Mouse (Mus musculus): Measurements from ENCODE around the gene Olfr55. TPM values are rescaled to one million over a fixed set of nuclear protein-coding genes. Genes with fewer than 3 reads are reported as not detected.
"Not testable (repeated sequence)": the region's sequence is repeated elsewhere in the genome, so short reads cannot be mapped to it uniquely, and the experiment has no call there.

Gene Olfr55
- not detected in 2 replicates for polyA plus RNA-seq (2015; fragmentation: Nextera tagmentation; extraction: Ambion mirVana)

- H3K27ac ChIP-seq (replicated peaks); H3K9me3 ChIP-seq; ATAC-seq (ENCODE audit: extremely low read depth, insufficient number of reproducible peaks, low FRiP score, low TSS enrichment); H3K9ac ChIP-seq; H3K27me3 ChIP-seq (replicated peaks); H3K4me1 ChIP-seq; H3K36me3 ChIP-seq; H3K4me2 ChIP-seq; H3K4me3 ChIP-seq: not testable (repeated sequence)
- 65% methylated on average over 1 of the region's 1 CpGs for WGBS
These were observed at the start of gene Olfr55 for GRCm38 (mm10) chr17:33168147-33168546. Gene Olfr55 (plus strand): TSS chr17:33168447.

GRCm38 (mm10) chr17:33124546-33124945 is 43.7 kb upstream of the Olfr55 start:
- Histone ChIP-seq H3K36me3 (no peaks in the 10 kb centered on the region), H3K27ac (replicated peaks) (no peak overlapping the region), H3K4me2 (no peak overlapping the region), H3K4me3 (no peak overlapping the region), H3K9me3 (0 out of 2 replicates have a peak, but pooled peaks cover 3% of the 10 kb centered on the region), H3K9ac (no peak overlapping the region), H3K4me1 (no peaks in the 10 kb centered on the region), H3K27me3 (replicated peaks) (no peaks in the 10 kb centered on the region)
- ATAC-seq (ENCODE audit: extremely low read depth, insufficient number of reproducible peaks, low FRiP score, low TSS enrichment), result no peak

- Histone ChIP-seq H3K4me3 (no peak overlapping the region), H3K4me1 (no peaks in the 10 kb centered on the region), H3K27ac (replicated peaks) (no peak overlapping the region), H3K9ac (no peak overlapping the region), H3K36me3 (no peaks in the 10 kb centered on the region), H3K27me3 (replicated peaks) (no peaks in the 10 kb centered on the region), H3K9me3 (0 out of 2 replicates have a peak, but pooled peaks cover 3% of the 10 kb centered on the region), H3K4me2 (no peak overlapping the region)
- ATAC-seq (ENCODE audit: extremely low read depth, insufficient number of reproducible peaks, low FRiP score, low TSS enrichment), result no peak
- 51% methylated on average over 2 of the region's 2 CpGs for WGBS
These were observed 42.0 kb upstream of the Olfr55 start for GRCm38 (mm10) chr17:33126257-33126656.

- 67% methylated on average over 18 of the region's 18 CpGs for WGBS
- no peak for ATAC-seq (ENCODE audit: extremely low read depth, insufficient number of reproducible peaks, low FRiP score, low TSS enrichment)
- H3K27me3 ChIP-seq (replicated peaks), result no peaks in the 10 kb centered on the region
- no peaks in the 10 kb centered on the region for H3K9me3 ChIP-seq
- H3K4me3 ChIP-seq, result no peak within 1 kb of the TSS
- H3K9ac ChIP-seq, result no peak within 1 kb of the TSS
- H3K27ac ChIP-seq (replicated peaks), result no peak within 1 kb of the TSS
- no peaks in the 10 kb centered on the region for H3K4me1 ChIP-seq
- H3K36me3 ChIP-seq, result no peaks in the 10 kb centered on the region
- no peak within 1 kb of the TSS for H3K4me2 ChIP-seq
These were observed 28.9 kb upstream of the Olfr55 start, which contains the start of gene Morc2b for GRCm38 (mm10) chr17:33139261-33139820. Gene Morc2b (minus strand): TSS chr17:33139683.

- not testable (repeated sequence) for H3K36me3 ChIP-seq; H3K27me3 ChIP-seq (replicated peaks); H3K4me2 ChIP-seq; ATAC-seq (ENCODE audit: extremely low read depth, insufficient number of reproducible peaks, low FRiP score, low TSS enrichment); H3K9me3 ChIP-seq; H3K27ac ChIP-seq (replicated peaks); H3K4me1 ChIP-seq; H3K9ac ChIP-seq; H3K4me3 ChIP-seq
- no CpG with 5 or more reads among the region's 2 CpGs for WGBS
These were observed 22.8 kb downstream of the Olfr55 start, which contains the start of gene Olfr239 for GRCm38 (mm10) chr17:33191002-33191401. Gene Olfr239 (plus strand): TSS chr17:33191302.

GRCm38 (mm10) chr17:33221590-33221989 is 53.3 kb downstream of the Olfr55 start, which contains the start of gene Olfr1564:
Gene Olfr1564 (minus strand): TSS chr17:33221690.
- 66% methylated on average over 2 of the region's 2 CpGs for WGBS
- H3K36me3 ChIP-seq, result no peaks in the 10 kb centered on the region
- H3K9ac ChIP-seq, result no peak within 1 kb of the TSS
- no peak within 1 kb of the TSS for H3K27ac ChIP-seq (replicated peaks)
- no peak within 1 kb of the TSS for H3K4me2 ChIP-seq
- H3K4me3 ChIP-seq, result no peak within 1 kb of the TSS
- ATAC-seq (ENCODE audit: extremely low read depth, insufficient number of reproducible peaks, low FRiP score, low TSS enrichment), result no peak
- peaks cover 14% of the 10 kb centered on the region; the same call in 1 of the 2 replicates for H3K9me3 ChIP-seq
- no peaks in the 10 kb centered on the region for H3K27me3 ChIP-seq (replicated peaks)
- no peaks in the 10 kb centered on the region for H3K4me1 ChIP-seq

Other genes starting within 250 kb of the Olfr55 start
- gene Cyp4f13, start 221.0 kb upstream of the Olfr55 start, polyA plus RNA-seq (2015; fragmentation: Nextera tagmentation; extraction: Ambion mirVana), result 6.9 and 9.1 TPM in 2 replicates
- gene Zfp472, start 202.6 kb upstream of the Olfr55 start, polyA plus RNA-seq (2015; fragmentation: Nextera tagmentation; extraction: Ambion mirVana), result 5.9 and 6.2 TPM in 2 replicates
- 7.0 and 7.7 TPM in 2 replicates for gene Zfp952, start 175.3 kb upstream of the Olfr55 start, polyA plus RNA-seq (2015; fragmentation: Nextera tagmentation; extraction: Ambion mirVana)
- 5.5 and 6.3 TPM in 2 replicates for gene Zfp763, start 135.0 kb upstream of the Olfr55 start, polyA plus RNA-seq (2015; fragmentation: Nextera tagmentation; extraction: Ambion mirVana)
- gene 4921501E09Rik, start 100.4 kb upstream of the Olfr55 start, polyA plus RNA-seq (2015; fragmentation: Nextera tagmentation; extraction: Ambion mirVana), result not detected in 2 replicates
- 4.6 and 4.9 TPM in 2 replicates for gene Zfp563, start 79.1 kb upstream of the Olfr55 start, polyA plus RNA-seq (2015; fragmentation: Nextera tagmentation; extraction: Ambion mirVana)
- gene Morc2b, start 28.8 kb upstream of the Olfr55 start, polyA plus RNA-seq (2015; fragmentation: Nextera tagmentation; extraction: Ambion mirVana), result 0.10 TPM in 1 of 2 replicates, not detected in the other
- not detected in 2 replicates for gene Olfr239, start 22.9 kb downstream of the Olfr55 start, polyA plus RNA-seq (2015; fragmentation: Nextera tagmentation; extraction: Ambion mirVana)
- 0.04 TPM in 1 of 2 replicates, not detected in the other for gene Olfr1564, start 53.2 kb downstream of the Olfr55 start, polyA plus RNA-seq (2015; fragmentation: Nextera tagmentation; extraction: Ambion mirVana)
- 11.8 and 12.2 TPM in 2 replicates for gene Zfp955a, start 86.7 kb downstream of the Olfr55 start, polyA plus RNA-seq (2015; fragmentation: Nextera tagmentation; extraction: Ambion mirVana)
- gene Olfr63, start 96.2 kb downstream of the Olfr55 start, polyA plus RNA-seq (2015; fragmentation: Nextera tagmentation; extraction: Ambion mirVana), result 0.05 TPM in 1 of 2 replicates, not detected in the other
- gene Zfp955b, start 121.1 kb downstream of the Olfr55 start, polyA plus RNA-seq (2015; fragmentation: Nextera tagmentation; extraction: Ambion mirVana), result 8.1 and 8.6 TPM in 2 replicates
- gene Zfp81, start 190.4 kb downstream of the Olfr55 start, polyA plus RNA-seq (2015; fragmentation: Nextera tagmentation; extraction: Ambion mirVana), result 4.6 and 5.9 TPM in 2 replicates
- 7.1 and 7.5 TPM in 2 replicates for gene Zfp101, start 226.2 kb downstream of the Olfr55 start, polyA plus RNA-seq (2015; fragmentation: Nextera tagmentation; extraction: Ambion mirVana)